Mouse (Mus musculus): ENCODE measurements around the gene Nucks1. TPM values are rescaled to one million over a fixed set of nuclear protein-coding genes. Genes with fewer than 3 reads are reported as not detected.

The Nucks1 gene
- polyA plus RNA-seq, 1 experiment from 2014 or later: 69.7 TPM

Other genes with a start within 250 kb of the Nucks1 start
- 4.2 and 5.0 TPM in 2 replicates for gene Rab7b, start 221.8 kb upstream of the Nucks1 start, polyA plus RNA-seq (2015; fragmentation: Nextera tagmentation; extraction: Ambion mirVana)
- gene Slc26a9, start 166.5 kb upstream of the Nucks1 start, polyA plus RNA-seq (2015; fragmentation: Nextera tagmentation; extraction: Ambion mirVana): 0.68 and 3.6 TPM in 2 replicates
- gene Pm20d1, start 113.2 kb upstream of the Nucks1 start, polyA plus RNA-seq (2015; fragmentation: Nextera tagmentation; extraction: Ambion mirVana): 3.8 and 5.6 TPM in 2 replicates
- 10.5 and 10.7 TPM in 2 replicates for gene Slc41a1, start 83.0 kb upstream of the Nucks1 start, polyA plus RNA-seq (2015; fragmentation: Nextera tagmentation; extraction: Ambion mirVana)
- gene Rab29, start 43.3 kb upstream of the Nucks1 start, polyA plus RNA-seq (2015; fragmentation: Nextera tagmentation; extraction: Ambion mirVana): 19.4 and 21.6 TPM in 2 replicates
- 2.8 and 3.6 TPM in 2 replicates for gene Slc45a3, start 52.4 kb downstream of the Nucks1 start, polyA plus RNA-seq (2015; fragmentation: Nextera tagmentation; extraction: Ambion mirVana)
- gene Elk4, start 97.1 kb downstream of the Nucks1 start, polyA plus RNA-seq (2015; fragmentation: Nextera tagmentation; extraction: Ambion mirVana): 15.2 and 16.0 TPM in 2 replicates
- gene Mfsd4a, start 157.5 kb downstream of the Nucks1 start, polyA plus RNA-seq (2015; fragmentation: Nextera tagmentation; extraction: Ambion mirVana): 8.7 and 10.3 TPM in 2 replicates
- 10.5 and 13.4 TPM in 2 replicates for gene Cdk18, start 229.2 kb downstream of the Nucks1 start, polyA plus RNA-seq (2015; fragmentation: Nextera tagmentation; extraction: Ambion mirVana)